Mouse (Mus musculus) forebrain, embryonic 11.5 days (tissue): ENCODE measurements around the gene Scrg1. TPM values are rescaled to one million over a fixed set of nuclear protein-coding genes. Genes with fewer than 3 reads are reported as not detected.
A peak's percentile ranks its signal among the peaks of the same experiment; 100 is the strongest.
"Not testable (repeated sequence)": the region's sequence is repeated elsewhere in the genome, so short reads cannot be mapped to it uniquely, and the experiment has no call there.

Source experiments
- ATAC-seq: fragments of 200-750 bp; cut with Nextera tagmentation; replicated peaks from 2 replicates; pipeline ENCODE4 v1.8.0; 2017; ENCODE audit warnings: moderate TSS enrichment; ENCODE audit not compliant: low FRiP score
- DNase-seq: peaks from one replicate; pipeline ENCODE4 v3.0.0-alpha.2; 2017; ENCODE audit warnings: low spot score
- H3K27ac ChIP-seq: fragments of 300-500 bp; sonication (generic); 2 replicates; pipeline ENCODE4 v1.5.1; 2014; ENCODE audit warnings: low read depth, low read length
- H3K27me3 ChIP-seq: fragments of 300-500 bp; sonication (generic); 2 replicates; pipeline ENCODE4 v1.6.1; 2014; ENCODE audit warnings: mild to moderate bottlenecking, low read length, mixed read lengths; ENCODE audit not compliant: control insufficient read depth, insufficient read depth
- H3K36me3 ChIP-seq: fragments of 300-500 bp; sonication (generic); 2 replicates; pipeline ENCODE4 v1.6.1; 2014; ENCODE audit warnings: mild to moderate bottlenecking, low read length, moderate library complexity, mixed read lengths; ENCODE audit not compliant: control insufficient read depth, insufficient read depth
- H3K4me1 ChIP-seq: fragments of 300-500 bp; sonication (generic); replicated peaks from 2 replicates; pipeline ENCODE4 v1.6.1; 2014; ENCODE audit warnings: low read length, mixed read lengths; ENCODE audit not compliant: control insufficient read depth, insufficient read depth
- H3K4me2 ChIP-seq: fragments of 300-500 bp; sonication (generic); 2 replicates; pipeline ENCODE4 v1.6.1; 2014; ENCODE audit warnings: low read depth, mild to moderate bottlenecking, low read length, moderate library complexity, mixed read lengths; ENCODE audit not compliant: severe bottlenecking
- H3K4me3 ChIP-seq: fragments of 300-500 bp; sonication (generic); 2 replicates; pipeline ENCODE4 v1.5.1; 2014; ENCODE audit warnings: low read depth, low read length
- H3K9ac ChIP-seq: fragments of 300-500 bp; sonication (generic); 2 replicates; pipeline ENCODE4 v1.6.1; 2014; ENCODE audit warnings: low read length
- H3K9me3 ChIP-seq: fragments of 300-500 bp; sonication (generic); 2 replicates; pipeline ENCODE4 v1.6.1; 2016; ENCODE audit warnings: low read length, mixed read lengths; ENCODE audit not compliant: control insufficient read depth
- WGBS: fragments of 180-500 bp; shearing (Covaris S2); extraction: QIAGEN DNeasy Blood & Tissue Kit; methylation state at CpG from one replicate; pipeline ENCODE4 v1.1.7; 2014; 5-methylcytosine and 5-hydroxymethylcytosine counted together
- polyA plus RNA-seq: library from polyadenylated mRNA; unstranded; fragments of >200 nt; fragmentation: Nextera tagmentation; extraction: Ambion mirVana; gene quantifications from 2 replicates; pipeline ENCODE4 v1.2.1, GENCODE M21; 2014

Scrg1 gene
- polyA plus RNA-seq, 1 experiment from 2014 or later: not detected

- not testable (repeated sequence) for H3K27me3 ChIP-seq, DNase-seq, H3K36me3 ChIP-seq, ATAC-seq, H3K9ac ChIP-seq, H3K4me2 ChIP-seq, H3K4me3 ChIP-seq, H3K9me3 ChIP-seq, H3K27ac ChIP-seq, H3K4me1 ChIP-seq
- WGBS: 92% methylated on average over 1 of the region's 1 CpGs
These were observed 49.8 kb downstream of the Scrg1 start for GRCm38 (mm10) chr8:57505500-57505899.

- Histone ChIP-seq H3K27ac (no peak overlapping the region), H3K9me3 (no peaks in the 10 kb centered on the region), H3K4me2 (no peak overlapping the region), H3K4me3 (no peak overlapping the region), H3K4me1 (peaks cover 3% of the 10 kb centered on the region; the same call in 1 of the 2 replicates), H3K36me3 (no peaks in the 10 kb centered on the region), H3K27me3 (no peaks in the 10 kb centered on the region), H3K9ac (no peak overlapping the region)
- ATAC-seq: no peak
- DNase-seq: no peak
- 91% methylated on average over 4 of the region's 4 CpGs for WGBS
These were observed 51.9 kb downstream of the Scrg1 start for GRCm38 (mm10) chr8:57507556-57508063.

GRCm38 (mm10) chr8:57508657-57509056 is 52.9 kb downstream of the Scrg1 start:
- no peak for ATAC-seq
- Histone ChIP-seq H3K36me3 (no peaks in the 10 kb centered on the region; the same call in 1 of the 2 replicates), H3K27me3 (no peaks in the 10 kb centered on the region), H3K27ac (no peak overlapping the region), H3K4me3 (no peak overlapping the region), H3K4me2 (no peak overlapping the region), H3K4me1 (peaks cover 3% of the 10 kb centered on the region; the same call in 1 of the 2 replicates), H3K9me3 (no peaks in the 10 kb centered on the region), H3K9ac (no peak overlapping the region)
- WGBS: 91% methylated on average over 4 of the region's 4 CpGs
- no peak for DNase-seq

DNA sequence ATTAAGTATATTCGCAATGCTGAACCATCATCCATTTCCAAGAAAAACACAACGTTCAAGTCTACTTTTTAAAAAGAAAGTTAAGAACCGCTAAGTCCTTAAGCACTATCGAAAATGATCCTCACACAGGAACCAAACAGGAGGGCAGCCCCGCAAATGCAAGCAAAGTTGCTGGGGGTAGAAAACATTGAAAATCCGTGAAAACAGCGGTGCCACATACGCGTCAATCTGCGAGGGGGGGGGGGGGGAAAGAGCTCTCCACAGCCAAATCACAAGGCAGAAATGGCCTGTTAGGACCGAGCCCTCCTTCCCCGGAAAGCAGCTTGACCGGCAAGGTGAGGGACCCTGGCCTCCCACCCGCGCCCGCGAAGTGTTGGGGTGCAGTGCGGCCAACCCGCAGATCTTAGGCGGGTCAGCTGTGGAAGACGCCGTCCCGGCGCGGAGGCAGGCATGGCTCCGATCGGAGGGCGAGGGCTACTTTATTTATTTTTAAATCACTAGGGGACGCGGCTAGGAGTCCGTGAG is 55.1 kb downstream of the Scrg1 start:
- H3K9ac ChIP-seq: peak overlapping the region; percentile 91
- no peak for DNase-seq
- peak overlapping the region; percentile 84 for H3K4me2 ChIP-seq
- H3K27me3 ChIP-seq: no peaks in the 10 kb centered on the region
- H3K9me3 ChIP-seq: no peaks in the 10 kb centered on the region
- 2% methylated on average over 30 of the region's 31 CpGs for WGBS
- no peak; the same call in 1 of the 2 replicates for ATAC-seq
- H3K4me1 ChIP-seq: peaks cover 3% of the 10 kb centered on the region; the same call in 1 of the 2 replicates
- peaks cover 2% of the 10 kb centered on the region; the same call in 1 of the 2 replicates for H3K36me3 ChIP-seq
- peak overlapping the region; percentile 81 for H3K27ac ChIP-seq
- H3K4me3 ChIP-seq: peak overlapping the region; percentile 98

DNA sequence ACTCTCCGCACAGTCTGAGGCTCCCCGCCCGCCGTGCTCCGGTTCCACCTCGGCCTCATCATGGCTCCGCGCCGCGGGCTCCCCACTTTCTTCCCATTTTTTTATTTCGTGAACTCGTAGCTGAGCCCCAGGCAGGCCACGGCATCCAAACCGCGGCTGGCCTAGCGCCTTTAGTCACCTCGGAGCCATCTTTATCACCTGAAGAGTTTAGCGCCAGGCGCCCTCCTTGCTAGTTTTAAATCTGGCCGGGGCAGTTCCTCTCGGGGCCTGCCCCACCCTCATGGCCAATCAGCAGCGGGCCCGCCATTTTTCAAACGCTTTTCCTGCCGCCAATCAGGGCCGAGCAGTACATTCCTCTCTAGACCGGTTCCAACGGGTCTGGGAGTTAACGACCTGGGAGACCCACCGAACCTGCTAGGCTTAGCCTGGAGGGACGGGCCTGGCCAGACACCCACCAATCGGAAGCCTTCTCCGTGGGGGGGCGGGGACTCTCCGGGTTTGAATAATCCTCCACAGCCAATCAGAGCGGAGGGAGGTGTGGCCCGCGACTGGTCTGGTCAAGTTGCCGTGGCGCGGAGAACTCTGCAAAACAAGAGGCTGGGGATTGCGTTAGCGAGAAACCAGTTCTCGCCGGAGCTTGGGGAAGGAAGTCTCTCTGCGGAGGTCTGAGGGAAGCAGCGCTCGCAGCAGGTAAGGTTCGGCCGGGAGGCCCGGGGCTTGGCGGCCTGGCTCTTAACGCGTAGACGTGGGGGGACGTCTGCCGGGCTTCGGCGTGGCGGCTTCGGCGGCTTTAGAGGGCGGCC is 55.8 kb downstream of the Scrg1 start, which contains the start of gene Hmgb2:
TSS of gene Hmgb2 (plus strand) at position 592 of the 803 bp plus-strand sequence.
- Histone ChIP-seq H3K4me1 (peaks cover 3% of the 10 kb centered on the region; the same call in 1 of the 2 replicates), H3K9me3 (no peaks in the 10 kb centered on the region), H3K9ac (peak within 1 kb of the TSS; percentile 100), H3K4me2 (peak within 1 kb of the TSS; percentile 84), H3K27ac (peak within 1 kb of the TSS; percentile 100), H3K27me3 (no peaks in the 10 kb centered on the region), H3K4me3 (peak within 1 kb of the TSS; percentile 98), H3K36me3 (peaks cover 5% of the 10 kb centered on the region; the same call in 1 of the 2 replicates)
- WGBS: 0% methylated on average over 63 of the region's 63 CpGs
- DNase-seq: peak; percentile 100
- peak; percentile 100 for ATAC-seq

DNA sequence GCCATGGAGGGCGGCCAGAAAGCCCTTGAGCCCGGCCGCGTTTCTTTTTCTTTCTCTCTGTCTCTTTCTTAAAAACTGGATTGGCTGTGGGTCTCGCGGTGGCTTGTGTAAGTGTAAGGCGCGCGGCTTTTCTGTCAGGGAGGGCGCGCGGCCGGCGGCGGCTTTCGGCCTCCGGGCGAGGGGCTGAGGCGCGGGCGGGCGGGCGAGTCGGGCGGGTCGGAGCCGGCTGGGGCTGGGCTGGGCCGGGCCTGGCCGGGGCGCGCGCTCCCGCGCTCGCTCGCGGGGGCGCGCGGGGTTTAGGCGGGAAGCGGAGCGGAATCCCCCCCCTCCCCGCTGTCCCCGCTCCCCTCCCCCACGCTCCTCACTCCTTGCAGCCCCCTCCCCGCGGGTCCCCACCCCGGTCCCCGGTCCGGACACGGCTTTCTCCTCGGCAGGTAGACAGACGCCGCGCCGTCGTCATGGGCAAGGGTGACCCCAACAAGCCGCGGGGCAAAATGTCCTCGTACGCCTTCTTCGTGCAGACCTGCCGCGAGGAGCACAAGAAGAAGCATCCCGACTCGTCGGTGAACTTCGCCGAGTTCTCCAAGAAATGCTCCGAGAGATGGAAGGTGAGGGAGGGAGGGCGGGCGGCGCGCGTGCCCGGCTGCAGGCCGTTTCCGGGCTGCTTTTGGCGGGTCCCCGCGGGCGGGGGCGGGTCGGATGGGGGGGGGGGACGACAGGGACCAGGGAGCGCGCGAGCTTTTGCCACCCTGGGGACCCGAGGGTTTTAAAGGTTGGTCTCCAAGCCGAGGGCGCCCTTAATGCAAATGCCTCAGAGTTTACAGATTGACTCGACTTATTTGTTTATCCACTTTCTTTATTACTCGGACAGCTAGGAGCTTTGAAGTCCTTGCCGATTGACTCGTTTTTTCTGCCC is 56.7 kb downstream of the Scrg1 start:
- peak overlapping the region; percentile 100 for H3K27ac ChIP-seq
- no peaks in the 10 kb centered on the region for H3K27me3 ChIP-seq
- peak overlapping the region; percentile 71 for H3K4me2 ChIP-seq
- no peaks in the 10 kb centered on the region for H3K9me3 ChIP-seq
- H3K4me1 ChIP-seq: peaks cover 3% of the 10 kb centered on the region; the same call in 1 of the 2 replicates
- WGBS: under 1% methylated on average over 57 of the region's 96 CpGs
- peak overlapping the region; percentile 98 for H3K4me3 ChIP-seq
- ATAC-seq: peak; percentile 59
- peak; percentile 86 for DNase-seq
- peaks cover 5% of the 10 kb centered on the region; the same call in 1 of the 2 replicates for H3K36me3 ChIP-seq
- H3K9ac ChIP-seq: peak overlapping the region; percentile 100

GRCm38 (mm10) chr8:57513178-57513661 is 57.5 kb downstream of the Scrg1 start:
- peak overlapping the region; percentile 98 for H3K4me3 ChIP-seq
- not testable (repeated sequence) for H3K9me3 ChIP-seq, H3K36me3 ChIP-seq, H3K27ac ChIP-seq, ATAC-seq, H3K27me3 ChIP-seq, H3K4me1 ChIP-seq
- 29% methylated on average over 9 of the region's 10 CpGs for WGBS
- H3K9ac ChIP-seq: peak overlapping the region; percentile 100
- H3K4me2 ChIP-seq: peak overlapping the region; percentile 71
- DNase-seq: peak; percentile 45

DNA sequence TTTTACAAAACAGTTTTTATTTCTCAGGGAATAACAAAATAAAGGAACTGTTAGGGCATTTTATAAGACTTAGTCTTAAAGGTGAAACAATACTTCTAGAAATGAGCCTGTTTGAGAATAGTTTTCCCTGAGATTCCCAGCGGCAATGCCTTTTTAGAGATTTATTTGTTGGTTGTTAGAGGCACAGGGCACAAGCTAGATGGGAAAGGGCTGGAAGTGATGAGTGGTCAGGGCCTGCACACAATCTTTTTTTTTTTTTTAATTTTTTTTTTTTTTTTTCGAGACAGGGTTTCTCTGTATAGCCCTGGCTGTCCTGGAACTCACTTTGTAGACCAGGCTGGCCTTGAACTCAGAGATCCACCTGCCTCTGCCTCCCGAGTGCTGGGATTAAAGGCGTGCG is 61.0 kb downstream of the Scrg1 start:
- not testable (repeated sequence) for H3K9me3 ChIP-seq, H3K4me1 ChIP-seq, H3K4me2 ChIP-seq, H3K9ac ChIP-seq, DNase-seq, H3K27me3 ChIP-seq, H3K27ac ChIP-seq, ATAC-seq, H3K4me3 ChIP-seq, H3K36me3 ChIP-seq
- WGBS: 95% methylated on average over 5 of the region's 5 CpGs
